Mouse (Mus musculus) limb, embryonic 11.5 days (tissue): Measurements from ENCODE around the gene Ifna9. TPM values are rescaled to one million over a fixed set of nuclear protein-coding genes. Genes with fewer than 3 reads are reported as not detected.
A peak's percentile ranks its signal among the peaks of the same experiment; 100 is the strongest.

ENCODE experiments used
- ATAC-seq: fragments of 200-750 bp; cut with Nextera tagmentation; 2 replicates; pipeline ENCODE4 v1.8.0; 2017; ENCODE audit warnings: low read depth; ENCODE audit not compliant: insufficient number of reproducible peaks, low FRiP score, low TSS enrichment
- DNase-seq: peaks from one replicate; pipeline ENCODE4 v3.0.0-alpha.2; 2015; ENCODE audit warnings: low spot score
- H3K27ac ChIP-seq: fragments of 300-500 bp; sonication (generic); replicated peaks from 2 replicates; pipeline ENCODE4 v1.5.1; 2014; ENCODE audit warnings: low read depth, mild to moderate bottlenecking, low read length
- H3K27me3 ChIP-seq: fragments of 300-500 bp; sonication (generic); 2 replicates; pipeline ENCODE4 v1.6.1; 2014; ENCODE audit warnings: mild to moderate bottlenecking, low read length, mixed read lengths; ENCODE audit not compliant: control insufficient read depth, insufficient read depth
- H3K36me3 ChIP-seq: fragments of 300-500 bp; sonication (generic); 2 replicates; pipeline ENCODE4 v1.6.1; 2014; ENCODE audit warnings: mild to moderate bottlenecking, low read length, moderate library complexity, mixed read lengths; ENCODE audit not compliant: control insufficient read depth, insufficient read depth
- H3K4me1 ChIP-seq: fragments of 300-500 bp; sonication (generic); 2 replicates; pipeline ENCODE4 v1.6.1; 2014; ENCODE audit warnings: low read length, mixed read lengths; ENCODE audit not compliant: control insufficient read depth, insufficient read depth
- H3K4me2 ChIP-seq: fragments of 300-500 bp; sonication (generic); 2 replicates; pipeline ENCODE4 v1.6.1; 2014; ENCODE audit warnings: low read depth, mild to moderate bottlenecking, moderate library complexity; ENCODE audit not compliant: severe bottlenecking
- H3K4me3 ChIP-seq: fragments of 300-500 bp; sonication (generic); 2 replicates; pipeline ENCODE4 v1.5.1; 2014; ENCODE audit warnings: low read depth, low read length
- H3K9ac ChIP-seq: fragments of 300-500 bp; sonication (generic); 2 replicates; pipeline ENCODE4 v1.6.1; 2014; ENCODE audit warnings: mild to moderate bottlenecking, low read length
- H3K9me3 ChIP-seq: fragments of 300-500 bp; sonication (generic); 2 replicates; pipeline ENCODE4 v1.6.1; 2016; ENCODE audit warnings: low read length; ENCODE audit not compliant: control insufficient read depth
- WGBS: fragments of 180-500 bp; shearing (Covaris S2); extraction: QIAGEN DNeasy Blood & Tissue Kit; methylation state at CpG from one replicate; pipeline ENCODE4 v1.1.7; 2014; 5-methylcytosine and 5-hydroxymethylcytosine counted together
- polyA plus RNA-seq: library from polyadenylated mRNA; unstranded; fragments of >200 nt; fragmentation: Nextera tagmentation; extraction: Ambion mirVana; gene quantifications from 2 replicates; pipeline ENCODE4 v1.2.1, GENCODE M21; 2014

Gene Ifna9
- polyA plus RNA-seq, 1 experiment from 2014 or later: not detected

GRCm38 (mm10) chr4:88550161-88550945 lies 41.8 kb downstream of the Ifna9 start:
- H3K27ac ChIP-seq: no peak overlapping the region
- no peaks in the 10 kb centered on the region for H3K4me1 ChIP-seq
- H3K27me3 ChIP-seq: no peaks in the 10 kb centered on the region
- no peaks in the 10 kb centered on the region for H3K9me3 ChIP-seq
- no peaks in the 10 kb centered on the region for H3K36me3 ChIP-seq
- H3K4me3 ChIP-seq: no peak overlapping the region
- 33% methylated on average over 22 of the region's 22 CpGs for WGBS
- ATAC-seq (peak; percentile 31; the same call in 1 of the 2 replicates), DNase-seq (peak; percentile 81)
- no peak overlapping the region for H3K4me2 ChIP-seq
- H3K9ac ChIP-seq: no peak overlapping the region

- no peaks in the 10 kb centered on the region for H3K27me3 ChIP-seq
- no peaks in the 10 kb centered on the region for H3K9me3 ChIP-seq
- ATAC-seq: no peak
- DNase-seq: no peak
- H3K9ac ChIP-seq: no peak overlapping the region
- H3K4me3 ChIP-seq: no peak overlapping the region
- no peaks in the 10 kb centered on the region for H3K4me1 ChIP-seq
- 76% methylated on average over 1 of the region's 1 CpGs for WGBS
- H3K27ac ChIP-seq: no peak overlapping the region
- no peak overlapping the region for H3K4me2 ChIP-seq
- no peaks in the 10 kb centered on the region for H3K36me3 ChIP-seq
Observed at GRCm38 (mm10) chr4:88547986-88548385, 44.2 kb downstream of the Ifna9 start.

GRCm38 (mm10) chr4:88543649-88544234 lies 48.4 kb downstream of the Ifna9 start:
- no peaks in the 10 kb centered on the region for H3K9me3 ChIP-seq
- no peak overlapping the region for H3K27ac ChIP-seq
- H3K4me2 ChIP-seq: no peak overlapping the region
- ATAC-seq: no peak
- no peaks in the 10 kb centered on the region for H3K27me3 ChIP-seq
- no peak overlapping the region for H3K9ac ChIP-seq
- H3K4me1 ChIP-seq: no peaks in the 10 kb centered on the region
- H3K4me3 ChIP-seq: no peak overlapping the region
- no peak for DNase-seq
- H3K36me3 ChIP-seq: no peaks in the 10 kb centered on the region
- 55% methylated on average over 2 of the region's 2 CpGs for WGBS

Other genes starting within 250 kb of the Ifna9 start
- 3.4 and 3.5 TPM in 2 replicates for gene Hacd4, start 153.5 kb downstream of the Ifna9 start, polyA plus RNA-seq
- not detected in 2 replicates for gene Ifnb1, start 69.6 kb downstream of the Ifna9 start, polyA plus RNA-seq
- not detected in 2 replicates for gene Ifna15, start 34.1 kb downstream of the Ifna9 start, polyA plus RNA-seq
- gene Ifna14, start 20.6 kb downstream of the Ifna9 start, polyA plus RNA-seq: not detected in 2 replicates
- gene Ifna12, start 11.0 kb upstream of the Ifna9 start, polyA plus RNA-seq: not detected in 2 replicates
- not detected in 2 replicates for gene C87499, start 42.0 kb upstream of the Ifna9 start, polyA plus RNA-seq
- gene Ifna13, start 52.1 kb upstream of the Ifna9 start, polyA plus RNA-seq: not detected in 2 replicates
- not detected in 2 replicates for gene Ifna16, start 84.5 kb upstream of the Ifna9 start, polyA plus RNA-seq
- not detected in 2 replicates for gene Ifna2, start 91.5 kb upstream of the Ifna9 start, polyA plus RNA-seq
- not detected in 2 replicates for gene Ifnab, start 99.0 kb upstream of the Ifna9 start, polyA plus RNA-seq
- 0.81 and 1.5 TPM in 2 replicates for gene Gm26566, start 129.4 kb upstream of the Ifna9 start, polyA plus RNA-seq
- 139 and 140 TPM in 2 replicates for gene Klhl9, start 130.1 kb upstream of the Ifna9 start, polyA plus RNA-seq
- gene Gm13271, start 162.5 kb upstream of the Ifna9 start, polyA plus RNA-seq: not detected in 2 replicates
- gene Gm13283, start 167.7 kb upstream of the Ifna9 start, polyA plus RNA-seq: 0.13 TPM in 1 of 2 replicates, not detected in the other
- gene Gm13290, start 181.4 kb upstream of the Ifna9 start, polyA plus RNA-seq: 0.38 TPM in 1 of 2 replicates, not detected in the other
- not detected in 2 replicates for gene Gm13289, start 184.5 kb upstream of the Ifna9 start, polyA plus RNA-seq
- gene Gm13272, start 187.5 kb upstream of the Ifna9 start, polyA plus RNA-seq: not detected in 2 replicates
- gene Ifnz, start 189.7 kb upstream of the Ifna9 start, polyA plus RNA-seq: not detected in 2 replicates
- gene Gm13276, start 193.3 kb upstream of the Ifna9 start, polyA plus RNA-seq: not detected in 2 replicates
- gene Gm13277, start 196.2 kb upstream of the Ifna9 start, polyA plus RNA-seq: not detected in 2 replicates
- gene Gm13278, start 199.2 kb upstream of the Ifna9 start, polyA plus RNA-seq: not detected in 2 replicates
- not detected in 2 replicates for gene Gm13275, start 202.1 kb upstream of the Ifna9 start, polyA plus RNA-seq
- not detected in 2 replicates for gene Gm13279, start 205.0 kb upstream of the Ifna9 start, polyA plus RNA-seq
- 1.1 and 1.4 TPM in 2 replicates for gene Gm13285, start 207.3 kb upstream of the Ifna9 start, polyA plus RNA-seq
- gene Gm13287, start 210.9 kb upstream of the Ifna9 start, polyA plus RNA-seq: not detected in 2 replicates
- gene Gm13288, start 213.1 kb upstream of the Ifna9 start, polyA plus RNA-seq: not detected in 2 replicates
- not detected in 2 replicates for gene Ifna7, start 223.8 kb upstream of the Ifna9 start, polyA plus RNA-seq
- not detected in 2 replicates for gene Ifna11, start 227.6 kb upstream of the Ifna9 start, polyA plus RNA-seq
- gene Ifna6, start 235.0 kb upstream of the Ifna9 start, polyA plus RNA-seq: not detected in 2 replicates
- gene Ifna5, start 243.1 kb upstream of the Ifna9 start, polyA plus RNA-seq: not detected in 2 replicates
- gene Ifna4, start 249.5 kb upstream of the Ifna9 start, polyA plus RNA-seq: not detected in 2 replicates